Mouse (Mus musculus) forebrain, embryonic 16.5 days (tissue): Measurements from ENCODE around the gene Ppil2. TPM values are rescaled to one million over a fixed set of nuclear protein-coding genes. Genes with fewer than 3 reads are reported as not detected.
A peak's percentile ranks its signal among the peaks of the same experiment; 100 is the strongest.

ENCODE experiments used
- ATAC-seq: fragments of 200-750 bp; cut with Nextera tagmentation; 2 replicates; pipeline ENCODE4 v1.8.0; 2017; ENCODE audit warnings: mild to moderate bottlenecking, moderate library complexity
- H3K27ac ChIP-seq: fragments of 300-500 bp; sonication (generic); 2 replicates; pipeline ENCODE4 v1.5.1; 2014; ENCODE audit warnings: low read length, control low read depth
- H3K27me3 ChIP-seq: fragments of 300-500 bp; sonication (generic); replicated peaks from 2 replicates; pipeline ENCODE4 v1.6.1; 2014; ENCODE audit warnings: low read length; ENCODE audit not compliant: control insufficient read depth, insufficient read depth
- H3K36me3 ChIP-seq: fragments of 300-500 bp; sonication (generic); 2 replicates; pipeline ENCODE4 v1.6.1; 2014; ENCODE audit not compliant: control insufficient read depth, insufficient read depth
- H3K4me1 ChIP-seq: fragments of 300-500 bp; sonication (generic); replicated peaks from 2 replicates; pipeline ENCODE4 v1.6.1; 2014; ENCODE audit warnings: low read length; ENCODE audit not compliant: control insufficient read depth, insufficient read depth
- H3K4me2 ChIP-seq: fragments of 300-500 bp; sonication (generic); 2 replicates; pipeline ENCODE4 v1.6.1; 2014; ENCODE audit warnings: mild to moderate bottlenecking, low read length, control low read depth
- H3K4me3 ChIP-seq: fragments of 300-500 bp; sonication (generic); replicated peaks from 2 replicates; pipeline ENCODE4 v1.5.1; 2014; ENCODE audit warnings: mild to moderate bottlenecking, low read length, control low read depth
- H3K9ac ChIP-seq: fragments of 300-500 bp; sonication (generic); replicated peaks from 2 replicates; pipeline ENCODE4 v1.6.1; 2014; ENCODE audit warnings: low read depth, low read length, control low read depth
- H3K9me3 ChIP-seq: fragments of 300-500 bp; sonication (generic); 2 replicates; pipeline ENCODE4 v1.6.1; 2016; ENCODE audit warnings: low read length; ENCODE audit not compliant: control insufficient read depth
- WGBS: fragments of 180-500 bp; shearing (Covaris S2); extraction: QIAGEN DNeasy Blood & Tissue Kit; methylation state at CpG from one replicate; pipeline ENCODE4 v1.1.7; 2014; 5-methylcytosine and 5-hydroxymethylcytosine counted together
- polyA plus RNA-seq: library from polyadenylated mRNA; unstranded; fragments of >200 nt; fragmentation: Nextera tagmentation; extraction: Ambion mirVana; gene quantifications from 2 replicates; pipeline ENCODE4 v1.2.1, GENCODE M21; 2015

Gene Ppil2
- polyA plus RNA-seq, 1 experiment from 2014 or later: 182 TPM

DNA sequence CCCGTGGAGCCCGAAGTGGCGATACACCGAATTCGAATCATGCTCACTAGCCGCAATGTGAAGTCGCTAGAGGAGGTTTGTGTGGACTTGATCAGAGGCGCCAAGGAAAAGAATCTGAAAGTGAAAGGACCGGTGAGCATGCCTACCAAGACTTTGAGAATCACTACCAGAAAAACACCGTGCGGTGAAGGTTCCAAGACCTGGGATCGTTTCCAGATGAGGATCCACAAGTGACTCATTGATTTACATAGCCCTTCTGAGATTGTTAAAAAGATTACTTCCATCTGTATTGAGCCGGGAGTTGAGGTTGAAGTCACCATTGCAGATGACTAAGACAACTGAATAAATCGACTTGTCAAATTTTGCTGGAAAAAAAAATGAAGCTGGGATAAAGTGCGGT, 26.3 kb upstream of the Ppil2 start:
- H3K9me3 ChIP-seq: no peaks in the 10 kb centered on the region
- H3K4me3 ChIP-seq: no peak overlapping the region
- 89% methylated on average over 15 of the region's 15 CpGs for WGBS
- no peak overlapping the region for H3K4me2 ChIP-seq
- ATAC-seq: no peak
- H3K9ac ChIP-seq: no peak overlapping the region
- no peak overlapping the region for H3K27ac ChIP-seq
- no peaks in the 10 kb centered on the region for H3K27me3 ChIP-seq
- H3K36me3 ChIP-seq: no peaks in the 10 kb centered on the region
- H3K4me1 ChIP-seq: peaks cover 5% of the 10 kb centered on the region

DNA sequence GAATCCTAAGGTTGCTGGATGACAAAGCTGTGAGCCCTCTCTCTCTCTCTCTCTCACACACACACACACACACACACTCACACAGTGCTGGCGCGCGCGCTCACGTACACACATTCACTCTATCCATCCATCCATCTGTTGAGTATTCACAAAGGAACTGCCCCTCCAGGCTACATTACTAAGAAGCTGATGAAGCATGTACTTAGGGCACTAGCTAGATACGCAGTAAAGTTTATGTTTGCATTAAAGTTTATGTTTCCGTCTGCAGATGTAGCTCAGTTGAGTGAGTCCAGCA, 21.8 kb upstream of the Ppil2 start:
- H3K36me3 ChIP-seq: no peaks in the 10 kb centered on the region
- 25% methylated on average over 7 of the region's 7 CpGs for WGBS
- no peak overlapping the region for H3K9ac ChIP-seq
- H3K4me1 ChIP-seq: peaks cover 13% of the 10 kb centered on the region
- ATAC-seq: 0 out of 2 replicates have a peak, but pooled peaks have one; percentile 4
- peak overlapping the region; percentile 83 for H3K4me3 ChIP-seq
- H3K27ac ChIP-seq: no peak overlapping the region
- no peaks in the 10 kb centered on the region for H3K9me3 ChIP-seq
- no peaks in the 10 kb centered on the region for H3K27me3 ChIP-seq
- H3K4me2 ChIP-seq: peak overlapping the region; percentile 99

DNA sequence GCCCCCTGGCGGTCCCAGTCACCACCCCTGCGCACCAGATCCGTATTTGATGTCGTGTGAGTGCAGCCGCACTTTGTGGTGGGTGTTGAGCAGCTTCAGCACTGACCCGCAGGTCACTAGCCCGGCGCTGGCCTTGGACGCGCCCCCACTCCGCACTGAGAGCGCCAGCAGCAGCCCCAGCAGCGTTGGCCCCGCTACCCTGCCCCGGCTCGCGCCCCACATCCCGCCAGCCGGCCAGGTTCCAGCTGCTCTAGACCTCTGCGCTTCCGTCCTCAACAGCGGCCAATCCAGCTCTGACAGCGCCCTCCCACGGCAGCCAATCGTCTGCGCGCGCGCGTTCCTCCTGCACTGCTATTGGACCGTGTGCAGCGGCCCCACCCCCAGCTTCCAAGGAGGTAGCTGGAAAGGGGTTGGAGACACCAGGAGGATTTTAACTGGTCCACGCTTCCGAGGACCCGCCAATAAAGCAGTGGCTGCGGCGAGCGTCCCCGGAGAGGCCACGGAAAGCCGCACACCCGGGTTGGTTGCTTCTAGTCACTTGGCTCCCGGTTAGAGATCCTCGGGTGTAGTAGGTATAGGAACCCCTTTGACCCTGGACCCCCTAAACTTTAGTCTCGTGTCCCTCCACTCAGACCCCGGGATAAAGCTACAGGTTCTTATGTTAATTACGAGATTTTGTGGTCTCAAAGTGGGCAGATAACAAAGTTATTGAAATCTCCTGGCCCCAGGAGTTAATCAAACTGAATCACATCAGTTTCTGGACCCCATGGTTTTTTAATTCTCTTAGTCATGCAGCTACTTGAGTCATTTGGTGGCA, 21.2 kb upstream of the Ppil2 start, which contains the start of gene Sdf2l1:
Gene Sdf2l1 (minus strand): TSS at position 295 of the 817 bp plus-strand sequence.
- Histone ChIP-seq H3K4me3 (peak within 1 kb of the TSS; percentile 83), H3K4me1 (peaks cover 13% of the 10 kb centered on the region), H3K9me3 (no peaks in the 10 kb centered on the region), H3K9ac (peak within 1 kb of the TSS; percentile 77), H3K36me3 (no peaks in the 10 kb centered on the region), H3K27me3 (no peaks in the 10 kb centered on the region), H3K4me2 (peak within 1 kb of the TSS; percentile 99), H3K27ac (peak within 1 kb of the TSS; percentile 75)
- under 1% methylated on average over 47 of the region's 47 CpGs for WGBS
- ATAC-seq: peak; percentile 99

DNA sequence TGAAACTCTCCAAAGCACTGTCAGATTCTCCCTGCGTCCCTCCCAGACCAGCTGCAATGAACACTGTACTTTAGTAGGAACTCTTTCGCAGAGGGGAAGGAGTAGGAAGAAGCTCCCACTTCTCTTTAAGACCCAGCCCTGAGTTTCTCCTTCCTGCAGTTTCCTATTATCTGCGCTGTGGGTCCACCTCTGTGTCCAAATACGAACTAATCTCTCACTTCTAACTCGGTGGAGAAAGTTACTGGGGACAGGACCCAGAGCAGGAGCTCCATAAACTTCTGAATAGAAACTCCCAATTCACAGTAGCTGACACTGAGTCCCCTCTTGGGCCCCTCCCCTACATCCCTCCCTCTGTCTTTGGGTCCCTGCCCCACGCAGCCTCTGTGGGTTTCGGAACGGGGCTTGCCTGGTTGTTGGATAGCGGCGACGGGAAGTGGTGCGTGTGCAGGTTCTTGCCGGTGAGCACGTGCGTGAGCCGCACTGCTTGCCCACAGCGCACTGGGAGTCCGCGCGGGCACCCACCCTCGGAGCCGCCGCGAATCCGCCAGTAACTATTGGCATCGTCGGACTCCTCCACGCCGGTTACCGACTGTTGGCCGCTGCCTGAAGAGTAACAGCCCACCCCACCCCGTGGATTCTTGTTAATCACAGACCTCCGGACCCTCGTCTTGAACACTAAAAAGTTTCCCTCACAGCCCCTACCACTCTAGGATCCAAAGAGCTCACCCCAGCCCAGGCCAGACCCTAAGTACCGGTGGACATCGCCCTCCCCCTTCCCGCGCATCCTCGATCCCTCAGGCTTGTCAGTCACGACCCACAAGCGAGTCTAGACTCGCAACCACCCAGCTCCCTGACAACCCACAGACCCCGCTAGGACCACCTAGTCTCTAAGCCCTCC, 20.4 kb upstream of the Ppil2 start:
- Histone ChIP-seq H3K4me1 (peaks cover 13% of the 10 kb centered on the region), H3K36me3 (no peaks in the 10 kb centered on the region), H3K4me3 (peak overlapping the region; percentile 83), H3K27ac (peak overlapping the region; percentile 75), H3K9me3 (no peaks in the 10 kb centered on the region), H3K27me3 (no peaks in the 10 kb centered on the region), H3K4me2 (peak overlapping the region; percentile 99), H3K9ac (peak overlapping the region; percentile 77)
- 4% methylated on average over 43 of the region's 43 CpGs for WGBS
- ATAC-seq: no peak

DNA sequence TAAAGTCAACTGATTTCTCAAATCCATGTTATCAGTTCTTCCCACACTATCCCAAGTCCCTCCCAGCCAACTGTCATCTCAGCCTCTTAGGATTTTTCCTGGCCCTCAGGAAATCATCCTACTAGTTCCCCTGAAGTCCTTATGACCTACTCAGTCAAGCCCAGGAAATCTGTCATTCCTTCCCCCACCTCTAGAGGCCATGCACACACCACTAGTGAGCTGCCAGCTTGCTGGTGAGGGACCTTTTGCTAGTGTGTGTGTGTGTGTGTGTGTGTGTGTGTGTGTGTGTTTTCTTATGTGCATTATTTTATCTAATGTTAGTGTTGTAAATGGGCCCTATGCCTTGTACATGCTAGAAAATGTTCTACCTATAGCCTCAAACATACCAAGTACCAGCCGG, 16.2 kb upstream of the Ppil2 start:
- Histone ChIP-seq H3K27me3 (no peaks in the 10 kb centered on the region), H3K4me2 (no peak overlapping the region), H3K27ac (no peak overlapping the region), H3K4me3 (no peak overlapping the region), H3K9ac (no peak overlapping the region), H3K9me3 (no peaks in the 10 kb centered on the region), H3K36me3 (no peaks in the 10 kb centered on the region), H3K4me1 (peaks cover 30% of the 10 kb centered on the region)
- 92% methylated on average over 1 of the region's 1 CpGs for WGBS
- no peak for ATAC-seq

DNA sequence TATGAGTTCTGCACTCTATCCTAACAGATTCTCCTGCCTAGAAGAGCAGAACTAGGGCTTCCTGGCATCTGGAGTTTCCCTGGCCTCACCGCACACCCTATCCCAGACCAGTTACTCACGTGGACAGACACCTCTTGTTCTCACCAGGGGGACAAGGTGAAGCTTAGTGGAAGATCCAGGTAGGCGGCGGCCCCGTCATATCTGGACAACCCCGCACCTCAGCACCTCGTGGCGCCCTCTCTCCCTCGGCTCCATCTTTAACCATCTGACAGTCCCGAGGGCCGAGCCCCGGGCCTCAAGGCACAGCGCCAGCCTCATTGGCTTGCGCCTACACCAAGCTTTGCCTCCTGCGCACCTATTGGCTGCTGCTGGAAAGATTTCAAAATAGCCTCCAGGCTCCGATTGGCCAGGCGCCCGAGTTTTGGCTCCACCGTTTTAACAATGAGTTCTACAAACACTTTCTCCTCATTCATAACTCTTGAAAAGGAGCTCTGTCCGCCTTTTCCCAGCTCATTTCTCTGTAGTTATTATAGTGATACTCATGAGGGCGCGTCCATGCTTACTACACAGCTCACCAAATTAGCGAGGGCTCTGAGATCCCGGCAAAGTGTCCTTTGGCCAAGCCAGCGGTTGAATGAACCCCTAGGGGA, 13.9 kb upstream of the Ppil2 start, which contains the start of gene 2610318N02Rik:
Gene 2610318N02Rik (minus strand): TSS at position 297 of the 650 bp plus-strand sequence.
- Histone ChIP-seq H3K27me3 (no peaks in the 10 kb centered on the region), H3K36me3 (no peaks in the 10 kb centered on the region), H3K4me1 (peaks cover 23% of the 10 kb centered on the region), H3K9me3 (no peaks in the 10 kb centered on the region), H3K4me2 (peak within 1 kb of the TSS; percentile 53), H3K27ac (no peak within 1 kb of the TSS), H3K4me3 (peak within 1 kb of the TSS; percentile 41), H3K9ac (peak within 1 kb of the TSS; percentile 45)
- peak; percentile 86 for ATAC-seq
- 0% methylated on average over 25 of the region's 25 CpGs for WGBS

DNA sequence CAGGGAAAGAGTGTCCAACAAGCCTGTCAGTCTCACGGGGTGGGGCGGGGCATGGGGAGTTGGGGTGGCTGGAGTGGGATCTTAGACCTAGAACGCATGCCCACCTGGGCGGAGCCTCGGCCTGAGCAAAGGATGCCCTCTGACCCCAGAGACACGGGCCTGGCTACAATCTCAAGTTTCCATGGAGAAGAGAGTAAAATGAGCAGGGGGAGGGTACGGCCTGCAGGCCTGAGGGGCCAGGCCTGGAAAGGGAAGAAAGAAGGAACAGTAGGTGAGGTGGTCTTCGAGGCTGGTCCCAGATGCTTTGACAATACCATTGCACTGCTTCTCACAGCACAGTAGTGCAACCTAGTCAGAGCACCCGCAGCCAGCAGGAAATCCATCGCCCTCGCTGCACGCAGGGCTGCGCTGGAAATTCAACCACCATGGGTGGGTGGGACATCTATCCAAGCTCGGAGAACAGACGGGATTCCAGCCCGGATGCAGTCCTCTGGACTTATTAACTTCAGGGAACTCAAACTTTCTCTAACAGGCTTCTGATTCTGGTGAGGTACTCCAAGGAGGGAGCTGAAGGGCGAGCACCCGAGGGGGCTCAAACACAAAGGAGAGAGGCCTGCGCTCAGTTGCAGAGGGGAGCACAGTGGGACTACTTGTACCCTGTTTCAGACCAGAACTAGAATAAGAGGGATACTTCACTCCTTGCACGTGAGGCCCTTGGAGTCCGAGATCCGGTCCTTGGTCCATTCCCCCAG, 13.2 kb upstream of the Ppil2 start:
- WGBS: 2% methylated on average over 22 of the region's 22 CpGs
- Histone ChIP-seq H3K9me3 (no peaks in the 10 kb centered on the region), H3K4me3 (peak overlapping the region; percentile 41), H3K4me1 (peaks cover 23% of the 10 kb centered on the region), H3K9ac (peak overlapping the region; percentile 45), H3K27me3 (no peaks in the 10 kb centered on the region), H3K27ac (no peak overlapping the region), H3K4me2 (peak overlapping the region; percentile 53), H3K36me3 (no peaks in the 10 kb centered on the region)
- peak; percentile 19 for ATAC-seq

DNA sequence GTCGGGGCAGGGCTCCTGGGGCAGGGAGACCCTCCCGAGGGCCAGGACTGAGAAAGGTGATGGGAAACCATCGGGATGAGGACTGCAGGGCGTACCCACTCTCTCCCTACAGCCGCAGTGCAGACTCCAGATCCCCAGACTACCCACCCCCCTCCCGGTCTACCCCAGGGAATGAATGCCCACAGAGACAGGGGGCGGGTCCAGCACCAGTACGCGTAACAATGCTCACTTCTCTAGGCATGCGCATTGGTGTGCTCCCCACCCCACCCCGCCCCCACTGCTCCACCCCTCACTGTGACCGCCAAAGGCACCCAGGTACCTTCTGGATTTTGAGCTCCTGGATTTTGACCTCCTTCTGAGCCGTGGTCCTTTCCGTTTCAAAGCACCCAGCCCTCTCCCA, 10.5 kb upstream of the Ppil2 start:
- peak; percentile 57 for ATAC-seq
- peak overlapping the region; percentile 39; the same call in 1 of the 2 replicates for H3K9ac ChIP-seq
- H3K27ac ChIP-seq: no peak overlapping the region
- WGBS: 32% methylated on average over 14 of the region's 14 CpGs
- no peaks in the 10 kb centered on the region for H3K36me3 ChIP-seq
- no peaks in the 10 kb centered on the region for H3K27me3 ChIP-seq
- no peaks in the 10 kb centered on the region for H3K9me3 ChIP-seq
- H3K4me3 ChIP-seq: peak overlapping the region; percentile 35
- peaks cover 23% of the 10 kb centered on the region for H3K4me1 ChIP-seq
- H3K4me2 ChIP-seq: peak overlapping the region; percentile 22
